Mouse (Mus musculus): ENCODE data around the gene BC035044.
A peak's percentile ranks its signal among the peaks of the same experiment; 100 is the strongest.

GRCm38 (mm10) chr6:128839266-128839771 is 51.6 kb downstream of the BC035044 start:
- TF ChIP-seq CTCF (IDR thresholded peaks at IDR 0.05; ENCODE audit: low read depth) = peak; percentile 91
- no peak for TF ChIP-seq EP300 (optimal IDR thresholded peaks at IDR 0.05)

Measured in stomach, postnatal 0 days (tissue).